Mouse (Mus musculus): ENCODE measurements around the gene Rtn3.
A peak's percentile ranks its signal among the peaks of the same experiment; 100 is the strongest.
"Not testable (repeated sequence)": the region's sequence is repeated elsewhere in the genome, so short reads cannot be mapped to it uniquely, and the experiment has no call there.

Gene Rtn3

DNA sequence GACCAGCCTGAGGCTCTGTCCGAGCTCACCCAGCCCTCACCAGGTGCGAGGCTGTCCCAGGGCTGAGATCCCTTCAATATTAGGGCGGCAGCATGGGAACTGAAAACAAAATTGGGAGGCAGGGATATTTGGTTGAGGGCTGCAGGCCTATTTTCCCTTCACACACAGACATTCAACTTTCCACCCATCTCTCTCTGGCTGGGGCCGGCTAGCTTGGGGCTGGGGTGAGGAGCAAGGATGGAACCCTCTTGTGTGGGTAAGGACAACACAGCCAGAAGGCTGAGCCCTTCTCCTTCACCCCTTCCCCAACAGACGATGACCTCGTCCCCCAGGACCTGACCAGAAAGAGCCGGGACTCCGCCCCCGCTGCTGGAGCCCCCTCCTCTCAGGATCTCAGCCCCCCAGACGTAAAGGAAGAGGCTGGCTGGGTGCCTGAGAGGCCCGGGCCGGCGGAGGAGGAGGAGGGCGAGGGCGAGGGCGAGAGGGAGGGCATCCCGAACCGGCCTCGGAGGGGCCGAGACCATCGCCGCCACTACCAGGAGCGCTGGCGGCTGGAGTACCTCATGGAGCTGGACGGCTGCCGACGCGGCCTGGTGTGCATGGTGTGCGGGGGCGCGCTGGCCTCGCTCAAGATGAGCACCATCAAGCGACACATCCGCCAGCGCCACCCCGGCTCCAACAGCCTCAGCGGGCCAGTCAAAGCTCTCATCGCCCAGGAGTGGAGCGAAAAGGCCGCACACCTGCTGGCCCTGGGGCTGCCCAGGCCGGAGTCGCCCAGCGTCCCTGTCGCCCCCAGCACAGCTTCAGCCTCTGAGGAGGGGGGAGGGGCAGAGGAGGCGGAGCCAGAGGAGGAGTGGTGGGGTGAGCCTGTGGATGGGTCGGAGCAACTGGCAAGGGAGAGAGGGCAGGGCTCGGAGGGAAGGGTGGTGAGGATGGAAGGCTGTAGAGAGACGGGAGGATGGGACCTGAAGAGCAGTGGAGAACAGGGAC is 61.2 kb downstream of the Rtn3 start:
- DNase-seq, result peak; percentile 64

DNA sequence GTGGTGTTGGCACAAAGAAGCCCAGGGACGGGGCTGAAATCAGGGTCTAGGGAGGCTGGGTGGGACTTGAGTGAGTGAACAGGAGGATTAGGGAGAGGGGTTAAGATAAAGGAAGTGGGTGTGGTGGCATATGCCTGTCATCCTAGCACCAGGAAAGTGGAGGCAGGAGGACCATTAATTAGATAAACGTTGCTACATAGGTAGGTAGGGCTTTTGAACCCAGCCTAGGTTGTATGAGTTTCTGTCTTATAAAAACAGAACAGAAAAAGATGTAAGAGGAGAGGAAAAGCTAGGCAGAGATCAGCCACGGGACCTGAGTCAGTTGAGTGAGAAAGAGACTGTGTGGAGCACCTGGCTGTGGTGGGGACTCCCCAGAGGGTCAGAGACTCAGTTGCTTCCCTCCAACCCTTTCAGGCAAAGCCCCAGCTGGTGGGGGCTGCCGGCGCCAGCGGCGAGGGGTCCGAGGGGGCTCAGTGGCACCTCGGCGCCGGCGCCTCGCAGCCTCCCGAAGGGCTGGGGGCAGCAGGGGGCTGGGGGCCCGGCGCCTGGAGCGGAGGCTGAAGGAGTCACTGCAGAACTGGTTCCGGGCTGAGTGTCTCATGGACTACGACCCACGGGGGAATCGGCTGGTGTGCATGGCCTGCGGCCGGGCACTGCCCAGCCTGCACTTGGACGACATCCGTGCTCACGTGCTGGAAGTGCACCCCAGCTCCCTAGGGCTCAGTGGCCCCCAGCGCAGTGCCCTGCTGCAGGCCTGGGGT is 62.1 kb downstream of the Rtn3 start:
- DNase-seq, result no peak

DNA sequence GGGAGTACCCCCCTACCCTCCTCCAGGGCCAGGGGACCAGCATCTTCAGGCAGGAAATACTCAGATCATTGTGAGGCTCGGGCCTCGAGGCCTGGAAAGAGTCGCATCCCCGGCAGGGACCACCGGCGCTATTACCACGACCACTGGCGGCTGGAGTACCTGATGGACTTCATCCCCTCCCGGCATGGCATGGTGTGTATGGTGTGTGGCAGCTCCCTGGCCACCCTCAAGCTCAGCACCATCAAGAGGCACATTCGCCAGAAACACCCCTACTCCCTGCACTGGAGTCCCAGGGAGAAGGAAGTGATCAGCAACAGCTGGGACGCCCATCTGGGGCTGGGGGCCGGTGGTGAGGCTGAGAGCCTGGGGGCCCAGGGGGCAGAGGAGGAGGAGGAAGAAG is 63.0 kb downstream of the Rtn3 start:
- DNase-seq, result no peak

DNA sequence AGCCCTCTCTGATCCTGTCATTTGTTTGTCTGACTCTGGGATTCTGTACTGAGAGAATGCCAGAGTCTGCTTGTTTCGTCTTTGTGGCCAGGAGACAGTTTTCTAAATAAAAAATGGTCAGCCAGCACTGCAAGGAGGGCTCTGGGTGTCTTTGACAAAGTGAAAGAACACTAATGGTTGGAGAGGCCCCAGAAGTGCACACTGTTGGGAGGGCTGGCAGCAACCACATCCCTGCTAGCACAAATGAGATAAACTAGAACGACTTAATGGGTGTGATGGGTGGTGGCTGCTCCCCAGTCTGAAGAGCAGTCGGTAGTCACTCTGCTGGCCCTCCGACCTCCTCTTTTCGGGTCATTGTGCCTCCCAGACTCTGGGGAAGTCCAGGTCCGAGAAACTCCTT is 63.9 kb downstream of the Rtn3 start:
- DNase-seq, result no peak

DNA sequence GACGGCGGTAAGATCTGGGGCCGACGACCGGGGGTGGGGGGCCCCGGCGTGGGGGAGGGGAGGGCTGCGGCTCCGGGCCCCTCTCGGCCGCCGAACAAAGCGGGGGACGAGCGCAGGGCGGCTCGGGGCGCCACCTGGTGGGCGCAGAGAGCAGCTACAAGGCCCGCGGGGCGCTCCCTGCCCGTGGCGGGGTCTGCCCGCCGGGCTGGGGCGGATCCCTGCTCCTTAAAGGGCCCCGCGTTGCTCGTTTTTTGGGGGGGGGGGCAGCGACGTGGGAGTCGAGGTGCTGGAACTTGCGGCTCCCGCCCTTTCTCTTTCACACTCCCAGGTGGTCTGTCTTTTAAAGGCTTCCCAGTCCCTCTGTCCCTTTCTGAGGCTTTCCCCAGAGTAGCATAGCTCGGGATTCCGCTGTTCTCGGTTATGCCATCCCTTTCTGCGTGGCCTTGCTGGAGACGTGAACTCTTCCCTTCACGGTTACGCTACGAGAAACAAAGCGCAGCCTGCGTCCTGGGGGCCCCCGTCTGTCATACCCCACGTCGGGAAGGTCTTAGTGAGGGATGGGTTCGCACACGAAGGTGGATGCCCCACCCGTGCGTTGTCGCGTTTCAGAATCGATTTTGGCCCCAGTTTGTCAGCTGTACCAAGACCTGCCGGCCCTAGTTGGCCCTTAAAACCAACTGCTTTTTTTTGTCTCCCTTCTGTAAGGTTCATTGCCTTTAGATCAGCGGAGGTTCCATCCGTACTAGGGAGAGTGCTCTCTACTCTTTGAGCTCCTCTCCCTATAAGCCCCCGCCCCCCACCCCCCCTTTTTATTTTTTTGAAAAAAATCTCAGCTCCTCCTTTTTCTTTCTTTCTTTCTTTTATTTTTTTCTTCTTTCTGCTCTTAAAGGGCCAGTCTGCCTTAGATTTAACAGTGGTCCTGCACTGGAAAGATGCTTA is 64.9 kb downstream of the Rtn3 start:
- DNase-seq, result peak; percentile 55

DNA sequence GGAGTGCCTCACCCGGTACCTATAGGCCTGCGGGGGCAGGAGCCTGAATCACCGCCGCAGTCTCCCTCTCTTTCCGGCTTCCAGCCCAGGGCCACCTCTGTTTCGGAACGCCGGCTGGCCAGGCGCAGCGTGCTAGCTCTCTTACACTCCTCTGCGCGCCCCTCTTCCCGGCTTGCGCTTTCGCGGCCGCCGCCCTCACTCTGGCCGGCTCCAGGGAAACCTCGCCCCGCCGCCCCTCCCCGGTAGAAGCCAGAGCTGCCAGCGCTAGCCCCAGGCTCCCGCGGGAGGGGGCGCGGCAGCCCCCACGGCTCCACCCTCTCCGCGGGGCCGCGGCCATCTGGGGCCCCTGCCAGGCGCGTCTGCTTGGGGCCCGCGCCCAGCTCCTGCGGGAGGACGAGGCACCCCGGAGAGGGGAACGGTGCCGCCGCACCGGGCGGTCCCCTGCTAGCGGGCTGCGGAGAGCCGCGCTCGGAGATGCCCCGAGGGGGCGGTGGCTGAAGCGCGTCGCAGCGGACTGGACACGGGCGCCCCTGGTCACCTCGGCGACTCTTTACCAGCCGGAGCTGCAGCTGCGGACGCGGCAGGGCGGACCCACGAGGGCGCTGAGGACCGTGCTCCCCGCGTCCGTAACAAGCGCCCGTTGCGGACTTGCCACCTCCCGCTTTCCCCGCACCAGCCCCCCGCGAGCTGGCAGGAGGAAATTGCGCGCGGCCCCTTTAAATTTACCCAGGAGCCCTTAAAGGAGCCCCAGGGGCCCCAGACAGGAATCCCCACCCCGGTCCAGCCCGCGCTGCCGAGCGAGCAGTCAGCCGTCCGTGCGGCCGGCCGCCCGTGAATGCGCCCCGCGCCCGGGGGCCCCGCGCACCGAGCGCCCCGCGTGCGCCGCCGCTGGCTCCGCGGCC is 66.0 kb downstream of the Rtn3 start, which contains the start of gene 2700081O15Rik:
Gene 2700081O15Rik, plus strand, starts transcription at position 792 of the 902 bp plus-strand sequence.
- DNase-seq, result peak; percentile 65

DNA sequence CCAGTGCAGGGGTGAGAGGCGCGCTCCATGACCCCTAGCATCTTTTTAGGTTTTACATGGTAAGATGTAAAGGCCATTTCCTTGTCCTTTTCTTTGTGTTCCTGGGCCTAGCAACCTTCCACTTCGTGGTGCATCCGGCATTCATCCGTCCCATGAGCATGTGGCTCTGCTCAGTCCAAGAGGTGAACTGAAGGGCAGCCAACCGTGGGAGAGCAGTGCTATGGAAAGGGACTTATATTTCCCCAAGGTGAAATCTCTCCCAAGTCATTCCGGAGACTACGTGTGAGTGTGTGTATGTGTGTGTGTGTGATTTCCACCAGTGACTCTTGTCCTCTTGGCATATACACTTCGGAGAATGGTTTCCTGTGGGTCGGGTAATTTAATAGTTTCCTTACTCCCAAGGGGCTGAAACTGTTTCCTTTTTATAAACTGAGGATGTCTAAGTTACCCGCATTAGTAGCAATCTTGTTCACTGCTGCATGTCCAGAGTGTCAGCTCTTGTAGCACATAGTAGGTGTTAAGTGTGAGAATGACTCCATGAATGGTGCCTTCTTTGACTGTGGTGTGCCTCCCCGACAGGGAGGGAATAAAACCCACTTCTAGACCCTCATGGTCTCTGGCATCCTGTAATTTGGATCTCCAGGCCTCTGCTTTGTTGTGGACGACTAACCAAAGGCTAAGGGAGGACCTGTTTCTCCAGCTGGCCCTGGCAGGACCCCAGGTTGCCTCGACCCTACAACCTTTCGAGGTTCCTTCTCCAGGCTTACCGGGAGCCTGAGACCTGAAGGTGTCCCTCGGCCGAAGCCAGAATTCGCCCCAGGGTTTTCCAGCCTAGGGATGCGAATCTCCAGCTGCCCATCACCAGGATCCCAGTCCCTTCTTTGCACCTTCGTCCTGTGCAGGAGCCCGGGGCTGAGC is 66.9 kb downstream of the Rtn3 start:
- no peak for DNase-seq

DNA sequence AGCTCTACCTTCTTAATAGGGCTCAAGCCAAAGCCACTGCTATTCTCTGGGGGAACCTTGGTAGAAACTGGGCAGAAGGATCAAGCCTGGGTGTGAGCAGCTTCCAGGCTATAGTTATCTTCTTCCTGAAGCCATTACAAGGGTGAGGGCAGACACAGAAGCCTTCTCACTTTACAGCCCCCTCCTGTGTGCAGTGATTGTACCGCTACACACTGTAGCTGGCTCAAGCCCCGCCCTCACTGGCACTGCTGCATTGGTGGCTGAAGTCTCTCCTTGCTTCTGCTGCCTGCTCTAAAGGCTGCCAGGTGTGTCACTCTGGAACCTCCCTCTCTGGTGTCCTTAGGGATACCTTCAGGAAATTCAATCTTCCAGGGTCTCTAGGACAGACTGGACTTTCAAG is 70.7 kb downstream of the Rtn3 start:
- no peak for DNase-seq

DNA sequence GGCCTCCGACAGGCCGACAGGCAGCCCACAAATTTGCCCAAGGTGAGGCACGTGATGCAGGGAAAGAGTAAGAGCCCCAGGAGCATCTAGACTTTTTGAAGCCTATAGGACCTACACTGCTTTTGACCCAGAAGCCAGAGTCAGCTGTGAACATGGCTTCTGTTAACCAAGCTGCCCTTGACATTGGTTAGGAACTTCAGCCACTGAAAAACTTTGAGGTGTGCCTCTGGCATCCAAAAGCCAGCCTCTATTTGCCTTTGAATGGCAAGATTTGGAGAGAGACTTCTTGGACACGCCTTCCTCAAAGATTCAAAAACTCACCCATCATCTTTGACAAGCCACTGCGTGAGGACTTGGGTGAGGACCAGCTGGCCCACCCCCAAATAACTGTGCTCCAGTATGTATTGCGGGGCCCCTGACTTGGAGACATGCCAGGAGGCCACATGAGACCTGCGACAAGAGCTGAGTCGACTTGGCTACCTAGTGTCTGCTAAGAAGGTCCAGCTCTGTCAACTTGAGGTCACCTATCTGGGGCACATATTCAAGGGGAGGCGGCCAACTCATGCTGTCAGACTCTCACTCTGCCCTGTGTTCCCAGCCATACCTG is 78.4 kb downstream of the Rtn3 start:
- DNase-seq, result no peak

DNA sequence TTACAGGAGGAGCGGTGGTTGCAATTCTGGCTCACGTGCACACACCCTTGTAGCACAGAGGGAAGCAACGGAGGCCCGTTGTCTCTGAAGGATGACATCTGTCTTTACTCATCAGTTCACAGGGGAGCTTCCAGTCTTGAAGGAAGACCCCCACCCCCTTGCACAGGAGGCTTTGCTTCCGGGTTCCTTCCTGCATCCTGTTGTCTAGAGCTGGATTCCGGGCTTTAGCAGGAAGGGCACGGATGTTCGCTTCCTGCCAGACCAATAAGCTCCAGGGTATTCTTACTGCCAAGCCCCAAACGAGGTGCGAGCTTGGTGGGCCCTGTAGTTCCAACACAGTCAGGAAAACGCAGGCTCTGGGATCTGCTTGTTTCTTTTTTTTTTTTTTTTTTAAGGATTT is 82.4 kb downstream of the Rtn3 start:
- DNase-seq, result no peak

DNA sequence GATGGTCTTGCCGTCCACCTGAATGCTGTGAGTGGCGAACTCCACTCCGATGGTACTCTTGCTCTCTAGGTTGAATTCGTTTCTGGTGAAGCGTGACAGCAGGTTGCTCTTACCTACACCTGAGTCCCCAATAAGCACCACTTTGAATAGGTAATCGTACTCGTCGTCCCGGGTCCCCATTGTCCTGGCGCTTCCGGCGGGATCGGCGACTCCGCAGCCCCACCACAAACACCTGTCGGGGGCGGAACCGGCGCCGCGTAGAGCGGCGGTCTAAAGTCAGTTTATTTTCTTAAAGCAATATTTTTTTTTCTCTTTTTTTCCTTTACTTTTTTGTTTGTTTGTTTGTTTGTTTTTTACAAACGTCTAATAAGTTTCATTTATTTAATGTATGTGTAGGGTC is 84.2 kb downstream of the Rtn3 start:
- not testable (repeated sequence) for DNase-seq

DNA sequence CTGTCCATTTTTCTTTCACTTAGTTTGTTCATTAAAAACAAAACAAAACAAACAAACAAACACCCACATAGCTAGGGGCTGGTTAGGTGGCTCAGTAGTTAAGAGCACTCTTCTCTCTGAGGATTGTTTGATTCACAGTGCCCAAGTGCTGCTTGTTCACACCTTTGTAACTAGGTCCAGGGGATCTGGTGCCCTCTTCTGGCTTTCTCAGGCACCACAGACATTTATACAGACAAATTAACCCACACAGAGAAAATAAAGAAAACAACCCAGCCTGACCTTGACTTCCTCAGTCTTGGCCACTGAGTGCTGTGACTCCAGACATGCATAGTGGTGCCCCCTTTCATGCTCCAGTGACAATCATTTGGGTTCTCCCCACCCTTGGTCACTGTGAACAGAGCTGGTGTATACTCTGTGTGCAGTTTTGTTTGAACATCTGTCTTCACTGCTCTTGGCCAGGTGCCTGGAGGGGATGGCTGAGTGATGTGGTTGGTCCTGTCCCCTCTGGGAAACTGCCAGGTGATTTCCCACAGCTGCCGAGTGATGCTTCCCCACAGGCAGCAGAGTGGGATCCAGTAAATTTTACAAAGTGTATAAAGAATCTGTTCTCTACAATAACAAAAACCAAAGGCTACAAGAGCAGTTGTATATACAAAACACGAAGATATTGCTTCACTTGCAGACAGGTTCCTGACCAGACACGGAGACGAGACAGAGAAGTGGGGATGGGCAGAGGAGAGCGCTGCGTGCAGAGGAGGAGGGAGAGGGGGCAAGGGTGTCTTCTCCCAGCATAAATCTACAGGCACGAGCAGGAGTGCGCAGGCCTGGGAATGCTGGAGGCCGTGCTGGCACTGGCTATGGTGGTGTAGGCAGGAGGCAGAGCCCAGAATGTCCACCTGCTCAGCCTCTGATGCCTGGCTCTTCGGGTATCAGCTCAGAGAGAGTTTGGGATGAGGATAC is 85.9 kb downstream of the Rtn3 start:
- DNase-seq, result not testable (repeated sequence)

DNA sequence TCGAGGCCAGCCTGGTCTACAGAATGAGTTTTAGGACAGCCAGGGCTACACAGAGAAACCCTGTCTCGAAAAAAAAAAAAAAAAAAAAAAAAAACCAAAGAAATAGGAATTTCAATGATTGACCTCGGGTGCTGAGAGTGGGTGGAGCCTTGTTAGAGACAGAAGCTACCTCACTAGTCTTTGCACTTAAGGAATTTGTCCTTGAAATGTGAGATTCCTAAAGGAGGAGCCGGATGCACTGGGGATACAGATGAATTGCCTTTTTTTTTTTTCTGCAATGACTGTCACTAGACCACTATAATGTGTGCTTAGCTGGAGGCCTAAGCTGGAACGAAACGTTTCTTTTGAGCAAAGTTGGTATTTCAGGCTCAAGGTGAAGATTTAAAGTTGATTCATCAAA is 94.6 kb downstream of the Rtn3 start:
- no peak for DNase-seq

DNA sequence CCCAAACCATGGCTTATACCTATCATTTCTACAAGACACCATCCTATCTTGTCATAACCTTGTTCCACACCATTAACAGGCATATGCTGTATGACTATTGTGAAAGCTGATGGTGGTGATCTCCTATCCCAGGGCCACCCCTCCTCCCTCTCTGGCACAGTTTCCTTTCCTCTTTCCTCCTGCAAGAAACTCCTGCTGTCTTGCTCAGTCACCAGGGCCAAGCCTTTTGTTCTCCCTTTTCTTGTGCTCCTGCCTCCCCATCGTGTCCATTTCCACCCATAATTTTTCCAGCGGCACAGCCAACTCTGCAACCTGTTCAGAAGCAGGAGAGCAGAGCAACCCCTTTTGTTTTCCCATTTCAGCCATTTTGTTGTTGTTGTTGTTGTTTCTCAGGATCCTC is 97.0 kb downstream of the Rtn3 start:
- no peak for DNase-seq

DNA sequence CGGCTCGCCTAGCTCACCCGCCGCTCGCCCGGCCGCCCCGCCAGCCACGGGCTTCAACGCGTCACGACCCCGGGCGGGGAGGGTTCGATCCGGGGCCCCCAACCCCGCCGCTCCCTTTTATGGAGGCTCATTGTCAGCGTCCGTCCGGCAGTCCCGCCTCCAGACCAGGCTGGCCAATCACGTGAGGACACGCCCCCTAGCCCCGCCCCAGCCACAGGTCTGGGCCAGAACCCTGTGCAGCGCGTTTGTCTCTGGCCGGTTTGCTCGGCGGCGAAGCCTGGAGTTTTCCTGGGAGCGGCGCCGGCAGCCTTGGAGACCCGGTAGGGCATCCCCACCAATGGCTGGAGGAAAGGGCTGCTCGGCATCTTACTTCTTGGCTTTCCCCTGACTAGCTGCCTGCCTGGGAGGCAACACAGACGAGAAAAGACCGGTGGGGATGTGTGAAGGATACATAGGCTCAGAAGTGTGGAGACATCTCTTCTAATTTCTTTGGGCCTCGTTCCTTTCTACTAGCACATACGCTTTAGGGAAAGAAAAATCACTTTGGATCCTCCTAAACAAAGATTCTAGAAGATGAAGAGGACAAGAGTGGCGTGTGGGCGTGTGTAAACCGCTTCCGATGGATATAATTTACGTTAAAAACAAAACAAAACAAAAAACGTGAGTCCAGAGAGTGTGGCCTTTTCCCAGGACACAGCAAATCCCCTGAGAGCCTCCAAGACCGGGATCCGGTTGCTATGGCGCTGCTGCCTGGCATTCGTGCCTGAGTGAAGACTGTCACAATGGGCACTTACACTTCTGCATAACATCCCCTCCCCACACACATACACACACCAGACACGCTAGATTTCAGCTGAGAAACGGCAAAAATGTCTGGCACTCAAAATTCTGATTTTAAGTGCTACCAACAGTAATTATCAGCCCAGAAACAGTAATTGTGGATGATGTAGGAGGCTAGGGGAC is 99.9 kb downstream of the Rtn3 start, which contains the start of gene Spindoc:
Gene Spindoc, minus strand, starts transcription at position 92 of the 963 bp plus-strand sequence.
- DNase-seq, result peak; percentile 97

DNA sequence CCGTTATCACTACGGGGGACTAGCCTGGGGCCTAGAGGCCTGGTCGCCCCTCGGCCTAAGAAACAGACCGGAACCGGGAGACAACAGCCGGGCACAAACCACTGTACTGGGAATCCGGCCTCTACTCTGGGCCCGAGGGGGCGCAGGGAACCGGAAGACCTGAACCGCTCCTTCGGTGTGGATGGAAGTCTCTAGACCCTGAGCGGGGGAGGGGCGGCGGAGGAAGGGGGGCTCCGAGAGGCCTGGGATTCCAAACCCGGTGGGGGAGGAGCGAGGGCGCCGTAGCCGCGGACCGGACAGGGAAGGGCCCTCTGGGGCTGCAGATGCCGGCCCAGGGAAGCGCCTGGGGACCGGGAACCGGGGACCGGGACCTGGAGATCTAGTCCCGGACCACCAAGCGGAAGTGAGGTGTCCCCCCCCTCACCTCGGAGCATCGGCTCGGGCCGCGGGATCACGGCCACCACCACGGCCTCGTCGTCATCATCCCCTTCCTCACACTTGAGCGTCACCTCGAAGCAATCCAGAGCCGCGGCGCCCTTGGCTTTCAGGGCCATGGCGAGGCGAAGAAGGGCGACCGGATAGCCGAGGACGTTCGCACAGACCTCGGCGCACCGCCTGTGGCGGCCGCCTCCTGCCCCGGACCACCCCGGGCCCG is 100.7 kb downstream of the Rtn3 start:
- DNase-seq, result peak; percentile 19

DNA sequence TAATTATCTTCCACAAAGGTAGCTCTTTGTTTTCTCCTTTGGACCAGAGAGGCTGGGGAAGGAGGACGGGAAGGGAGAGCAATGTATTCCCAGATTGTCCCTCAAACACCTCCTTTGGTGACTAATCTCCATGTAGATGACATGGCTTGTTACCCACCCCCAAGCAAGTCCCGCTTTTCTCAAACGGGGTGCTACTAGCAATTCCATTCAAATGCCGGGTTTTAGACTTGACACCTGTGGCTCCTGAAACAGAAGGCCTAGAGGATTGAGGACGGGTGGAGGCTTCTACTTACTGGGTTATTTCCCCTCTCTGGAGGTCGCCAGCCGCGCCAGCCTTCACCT is 101.2 kb downstream of the Rtn3 start:
- DNase-seq, result peak; percentile 13

Data from layer of hippocampus, adult 9-11 months (tissue).